Mouse (Mus musculus) adrenal gland, postnatal 14 days (tissue): ENCODE results near the gene Cadps. TPM values are rescaled to one million over a fixed set of nuclear protein-coding genes. Genes with fewer than 3 reads are reported as not detected.

Experiments used
- DNase-seq: peaks from one replicate; pipeline ENCODE4 v3.0.0; 2021; ENCODE audit warnings: mixed read lengths
- long read RNA-seq, 2 experiments: library from polyadenylated mRNA; stranded (forward); transcript quantifications; one replicate each; pipeline ENCODE4 v2.0.0; 2021
- total RNA-seq: library from RNA; stranded (reverse); gene quantifications from 2 replicates; pipeline ENCODE4 v1.2.3, GENCODE M21; 2021

The Cadps gene
- 7.7 and 11.2 TPM in 2 replicates for total RNA-seq
- long read RNA-seq, experiment 1, partial matches to known transcripts = 0 of 5 reads
- long read RNA-seq, experiment 1, other reads (novel, unspliced or antisense) = 5 of 5 reads
- long read RNA-seq, experiment 2, partial matches to known transcripts = 0 of 2 reads
- long read RNA-seq, experiment 2, other reads (novel, unspliced or antisense) = 2 of 2 reads

DNA sequence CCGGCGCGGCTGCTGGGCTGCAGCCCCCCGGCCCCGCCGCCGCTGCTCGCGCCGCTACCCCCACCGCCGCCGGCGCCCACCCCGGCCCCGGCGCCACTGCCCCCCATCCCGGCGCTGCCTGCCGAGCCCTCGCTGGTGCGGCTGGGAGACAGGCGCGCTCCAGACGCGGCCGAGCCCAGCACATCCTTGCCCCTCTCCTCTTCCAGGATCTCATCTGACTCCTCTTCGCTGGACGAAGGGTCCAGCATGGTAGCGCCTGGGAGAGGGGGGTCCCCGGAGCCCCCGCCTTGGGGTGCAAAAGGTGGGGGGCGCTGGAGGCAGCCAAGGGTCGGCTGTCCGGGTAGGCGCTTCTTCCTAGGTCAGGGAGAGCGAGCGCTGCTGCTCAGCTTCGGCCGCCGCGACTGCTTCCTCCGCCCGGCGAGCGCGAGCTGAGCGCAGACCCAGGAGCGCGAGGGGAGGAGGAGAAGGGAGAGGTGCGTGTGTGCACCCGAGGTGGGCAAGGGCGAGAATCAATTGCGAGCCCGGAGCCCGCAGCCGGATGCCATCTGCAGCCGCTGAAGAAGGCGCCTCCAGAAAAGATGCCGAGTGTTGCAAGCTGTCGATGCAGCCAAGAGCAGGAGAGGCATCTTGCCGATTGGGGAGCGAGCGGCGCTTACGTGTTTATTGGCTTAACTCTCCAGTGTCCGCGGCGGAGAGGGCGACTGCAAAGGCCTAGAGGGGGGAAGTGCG lies at the start of gene Cadps:
Cadps (minus strand) TSS at position 589 of the 729 bp plus-strand sequence.
- DNase-seq = peak; percentile 14

DNA sequence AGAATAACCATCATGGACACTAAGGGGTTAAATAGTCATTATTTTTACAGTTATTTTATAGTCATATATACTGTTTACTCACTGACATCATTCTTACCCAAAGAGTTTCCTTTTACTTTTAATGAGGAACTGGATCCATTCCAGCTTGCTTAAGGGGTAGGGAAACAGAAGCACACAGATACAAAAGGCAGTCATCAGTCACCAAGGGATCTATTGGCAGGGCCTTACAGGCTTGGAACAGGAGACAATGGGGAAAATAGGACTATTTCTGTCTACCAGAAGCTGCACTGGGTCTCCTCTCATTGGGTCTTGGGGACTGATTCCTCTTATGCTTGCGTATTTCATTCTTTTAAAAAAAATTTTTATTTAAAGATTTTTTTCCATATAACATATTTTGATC lies 46.7 kb upstream of the Cadps start:
- no peak for DNase-seq

DNA sequence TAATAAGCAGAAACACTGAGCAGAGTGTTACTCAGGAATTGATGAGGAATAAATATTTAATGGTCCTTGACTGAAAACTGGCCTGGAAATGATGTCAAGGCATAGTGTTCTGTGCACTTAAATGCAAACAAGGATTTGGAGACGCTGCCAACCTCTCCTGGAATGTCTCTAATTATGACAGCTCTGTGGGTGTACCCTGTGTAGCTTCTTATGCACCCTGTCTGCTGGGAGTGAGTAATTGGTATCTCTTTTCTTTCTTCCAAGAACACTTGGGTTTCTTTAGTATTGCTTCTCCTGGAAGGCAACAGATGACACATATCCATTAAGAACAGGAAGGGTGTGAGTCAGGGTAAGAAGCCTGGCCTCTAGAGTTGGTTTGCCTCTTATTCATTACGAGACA lies 42.4 kb upstream of the Cadps start:
- no peak for DNase-seq

DNA sequence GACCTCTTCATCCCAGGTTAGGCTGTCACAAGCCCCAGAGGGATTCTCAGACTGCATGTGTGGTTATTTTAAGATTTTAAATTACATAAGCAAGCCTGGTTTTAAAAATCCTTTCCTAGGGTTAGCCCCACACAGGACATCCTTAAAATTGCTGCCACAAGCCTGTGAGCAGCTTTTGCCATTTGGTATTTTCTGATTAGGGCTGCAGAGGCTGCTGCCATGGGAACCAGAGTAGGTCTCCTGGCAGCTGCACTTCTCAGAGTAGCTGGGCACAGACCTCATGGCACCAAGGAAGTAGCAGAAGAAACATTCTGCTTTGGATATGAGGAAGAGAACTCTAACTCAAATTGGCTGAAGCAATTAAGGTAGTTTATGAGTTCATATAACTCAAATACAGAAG lies 21.0 kb upstream of the Cadps start:
- no peak for DNase-seq

DNA sequence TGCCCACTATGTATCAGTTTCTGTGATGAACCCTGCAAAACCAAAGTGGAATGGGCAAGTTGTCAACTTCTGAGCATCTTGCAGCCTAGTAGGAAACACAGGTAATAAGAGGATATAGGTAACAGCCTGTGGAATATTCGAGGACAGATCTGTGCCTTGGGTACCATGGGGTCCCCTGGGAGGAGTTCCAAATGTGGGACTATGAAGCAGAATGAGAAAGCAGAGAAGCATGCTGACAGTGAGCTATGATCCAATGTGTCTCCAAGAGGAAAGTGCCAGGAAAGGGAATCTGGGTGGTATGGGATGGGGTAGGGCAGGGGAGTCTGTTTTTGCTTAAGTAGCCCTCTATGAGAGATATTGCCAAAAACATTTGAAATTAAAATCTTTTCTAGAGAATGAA lies 16.6 kb upstream of the Cadps start:
- DNase-seq = no peak

DNA sequence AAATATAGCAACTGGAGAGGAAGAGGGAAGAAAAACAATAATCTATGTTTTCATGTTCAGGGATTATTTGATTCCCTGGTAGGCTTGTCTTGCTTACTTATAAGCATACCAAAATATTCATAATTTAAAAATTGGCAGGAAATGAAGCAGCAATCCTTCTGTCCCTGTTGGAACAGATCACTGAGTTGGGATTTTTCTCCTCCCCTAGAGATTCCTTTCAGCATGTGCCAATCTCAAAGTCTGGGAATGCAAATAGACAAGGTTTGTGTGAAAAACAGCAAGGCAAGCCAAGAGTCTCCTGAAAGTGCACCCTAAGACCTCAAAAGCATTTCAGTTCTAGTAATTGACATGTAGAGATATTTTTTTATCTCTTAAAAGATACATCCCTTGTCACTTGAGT lies 16.1 kb upstream of the Cadps start:
- DNase-seq = no peak

DNA sequence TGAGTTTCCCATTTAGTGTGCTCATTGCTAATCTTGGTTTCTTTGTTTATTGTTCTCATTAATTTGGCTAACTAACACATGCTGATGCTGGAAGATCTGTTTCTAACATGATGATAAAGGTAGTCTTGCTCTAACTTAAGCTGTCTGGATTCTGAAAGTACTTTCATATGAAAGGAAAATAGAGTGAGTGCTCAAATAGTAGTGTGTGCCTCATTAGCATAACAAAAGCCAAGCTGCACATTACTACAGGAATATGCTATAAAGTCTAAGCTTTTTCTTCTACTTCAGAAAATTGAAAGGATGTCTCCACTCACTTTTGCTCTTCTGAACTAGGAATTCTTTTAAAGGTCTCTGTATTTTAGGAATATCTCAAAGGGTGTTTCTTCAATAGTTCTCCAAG lies 15.4 kb upstream of the Cadps start:
- DNase-seq = no peak

DNA sequence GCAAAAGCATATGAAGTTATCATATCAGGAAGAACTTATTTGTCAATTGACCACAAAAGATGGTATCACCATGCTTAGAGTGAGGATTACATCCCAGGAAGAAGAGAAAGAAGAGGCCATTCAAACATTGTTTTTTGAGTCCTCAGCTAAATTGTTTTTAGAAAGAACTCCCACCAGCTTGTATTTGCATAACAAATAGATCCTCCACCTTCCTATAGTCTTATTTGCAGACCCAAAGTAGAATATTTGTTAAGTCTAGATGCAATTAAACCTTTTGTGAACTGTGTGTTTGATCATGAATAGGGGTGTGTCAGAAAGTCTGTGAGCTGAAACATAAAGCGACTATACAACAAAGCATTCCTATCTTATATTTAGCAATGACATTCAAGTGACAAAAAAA lies 15.0 kb upstream of the Cadps start:
- DNase-seq = no peak

DNA sequence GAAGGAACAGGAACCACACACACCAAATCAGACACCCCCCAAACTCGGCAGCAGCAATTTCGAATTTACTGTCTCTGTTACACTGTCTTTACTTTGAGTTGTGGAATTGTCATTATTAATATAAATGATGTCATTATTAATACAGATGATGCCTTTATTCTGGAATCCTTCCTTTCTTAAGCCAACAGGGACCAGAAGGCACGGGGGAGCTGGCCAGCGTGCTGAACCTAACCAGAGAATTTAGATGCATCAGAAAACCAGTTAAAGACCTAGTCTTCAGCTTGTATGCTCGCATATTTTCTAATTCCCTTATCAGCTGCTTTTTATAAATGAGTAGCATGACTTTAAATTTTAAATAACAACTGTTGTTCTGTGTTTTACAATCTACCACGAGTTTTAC lies 902 bp upstream of the Cadps start:
- peak; percentile 72 for DNase-seq

DNA sequence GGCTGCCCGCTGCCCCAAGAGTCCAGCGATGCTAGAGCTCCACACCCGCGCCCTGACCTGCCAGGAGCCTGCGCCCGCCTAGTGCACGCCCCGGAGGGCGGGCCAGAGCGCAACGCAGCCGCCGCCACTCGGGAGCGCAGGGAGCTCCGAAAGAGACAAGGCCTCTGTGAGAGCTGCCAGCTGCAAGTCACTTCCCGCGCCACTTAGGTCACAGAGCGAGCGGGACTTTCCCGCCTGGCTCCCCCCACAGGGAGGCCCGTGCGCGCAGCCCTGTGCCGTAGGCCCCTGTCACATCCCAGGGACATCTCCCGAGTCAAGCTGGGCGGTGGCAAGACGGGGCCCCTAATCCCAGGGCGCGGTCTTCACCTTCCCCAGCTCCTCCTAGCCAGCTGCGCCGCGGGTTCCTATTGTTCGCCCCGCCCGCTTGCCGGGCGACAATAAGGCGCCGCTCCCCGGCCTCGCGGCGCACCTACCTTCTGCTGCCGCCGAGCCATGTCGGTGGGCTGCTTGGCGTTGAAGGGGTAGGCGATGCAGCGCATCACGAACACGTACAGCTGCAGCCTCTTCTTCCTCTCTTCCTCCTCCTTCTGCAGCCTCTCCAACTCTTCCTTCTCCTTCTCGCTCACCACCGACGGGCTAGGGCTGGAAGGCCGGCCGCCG lies 918 bp downstream of the Cadps start:
- DNase-seq = peak; percentile 60

DNA sequence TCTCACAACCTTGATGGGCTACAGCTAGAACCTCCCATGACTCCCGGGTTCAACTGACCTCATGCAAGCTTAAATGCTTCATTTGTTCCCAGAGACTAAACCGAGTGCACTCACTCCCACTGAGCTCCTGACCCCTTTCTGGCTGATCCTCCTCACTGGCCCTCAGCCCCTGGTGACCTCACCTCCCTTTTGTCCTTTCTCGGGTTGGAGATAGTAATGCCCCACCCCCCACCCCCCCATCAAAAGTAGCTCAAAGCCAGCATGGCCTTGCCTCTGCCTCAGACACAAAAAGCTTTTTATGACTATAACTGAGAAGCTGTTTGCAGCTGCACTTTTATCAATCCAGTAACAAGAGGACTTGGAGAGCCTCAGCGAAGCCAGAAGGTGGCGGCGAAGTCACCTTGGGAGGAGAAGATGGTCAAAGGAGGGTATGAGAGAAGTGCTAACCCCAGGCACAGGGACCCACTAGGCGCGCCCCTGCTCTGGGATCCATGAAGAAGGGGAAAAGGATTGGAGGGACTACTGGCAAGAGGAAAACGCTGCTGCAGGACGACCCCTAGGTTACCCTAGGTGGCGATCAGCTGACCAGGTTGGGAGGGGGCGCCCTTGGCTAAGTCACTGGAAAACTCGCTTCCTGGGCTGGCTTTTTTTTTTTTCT lies 1.6 kb downstream of the Cadps start:
- DNase-seq = peak; percentile 4

DNA sequence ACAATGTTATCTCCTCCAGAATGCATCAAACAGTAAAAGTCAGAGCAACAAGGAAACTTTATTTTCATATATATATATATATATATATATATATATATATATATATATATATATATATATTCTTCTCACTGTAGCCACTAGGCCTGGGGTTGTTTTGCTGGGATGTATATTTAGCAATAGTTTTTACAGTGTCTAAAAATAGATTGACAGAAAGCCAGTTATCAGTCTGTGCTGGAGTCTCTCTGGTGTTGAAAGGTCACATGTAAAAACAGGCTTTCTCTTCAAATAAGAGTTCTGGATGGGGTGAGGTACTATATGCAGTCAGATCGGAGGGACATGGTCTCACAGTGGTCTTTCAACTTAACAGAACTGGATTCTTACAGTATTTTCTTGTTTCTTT lies 2.7 kb downstream of the Cadps start:
- no peak for DNase-seq

DNA sequence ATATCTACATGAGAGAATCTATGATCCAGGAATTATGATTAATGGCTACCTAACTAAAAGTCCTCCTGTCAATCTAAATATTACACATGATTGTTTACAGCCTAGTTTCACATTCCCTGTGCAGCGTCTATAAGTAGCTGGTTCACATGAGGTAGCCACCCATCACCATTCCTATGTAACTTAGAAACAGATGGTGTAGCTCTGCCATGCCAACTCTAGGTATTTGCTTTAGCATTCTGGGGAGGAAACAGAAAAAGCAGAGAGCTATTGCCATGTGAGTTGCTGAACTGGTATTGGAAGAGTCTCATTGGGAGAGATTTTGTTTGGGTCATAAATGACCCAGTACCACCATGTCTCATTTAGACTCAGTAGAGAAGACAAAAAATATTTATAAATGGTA lies 4.4 kb downstream of the Cadps start:
- no peak for DNase-seq

DNA sequence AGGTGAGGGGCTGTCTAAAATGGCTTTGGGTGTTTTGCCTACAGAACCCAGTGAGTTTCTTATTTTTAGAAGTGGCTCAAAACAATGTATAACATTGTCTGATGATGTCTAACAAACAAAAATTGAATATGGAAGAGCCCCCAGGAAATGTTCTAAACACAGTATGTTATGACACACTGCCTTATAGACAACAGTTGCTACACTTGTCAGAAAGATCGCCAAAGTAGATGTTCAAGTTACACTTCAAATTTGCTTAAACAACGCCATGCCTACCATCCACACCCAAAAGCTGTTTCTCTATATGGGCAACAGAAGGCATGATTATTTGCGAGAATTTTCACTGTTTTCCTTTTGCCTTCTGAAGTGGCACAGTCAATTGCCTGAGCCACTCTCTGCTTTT lies 10.8 kb downstream of the Cadps start:
- DNase-seq = no peak

DNA sequence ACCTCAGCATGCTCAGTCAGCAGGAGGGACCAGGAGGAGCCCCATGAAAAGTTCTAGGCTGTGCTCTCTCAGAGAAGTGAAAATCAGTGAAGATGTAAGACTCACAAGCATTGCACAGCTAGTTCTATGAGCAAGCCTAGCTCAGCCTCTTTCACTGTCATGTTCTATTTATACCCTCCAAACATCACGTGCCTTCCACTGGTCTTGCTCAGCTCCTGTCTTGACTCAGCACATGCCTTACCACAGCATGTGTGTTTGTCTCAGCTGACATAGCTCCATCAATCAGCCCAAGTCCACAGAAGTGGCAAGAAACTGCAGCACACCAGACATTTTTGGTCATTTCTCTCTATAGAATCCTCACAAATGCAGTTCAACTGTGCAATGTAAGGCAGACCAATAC lies 19.9 kb downstream of the Cadps start:
- DNase-seq = peak; percentile 2

DNA sequence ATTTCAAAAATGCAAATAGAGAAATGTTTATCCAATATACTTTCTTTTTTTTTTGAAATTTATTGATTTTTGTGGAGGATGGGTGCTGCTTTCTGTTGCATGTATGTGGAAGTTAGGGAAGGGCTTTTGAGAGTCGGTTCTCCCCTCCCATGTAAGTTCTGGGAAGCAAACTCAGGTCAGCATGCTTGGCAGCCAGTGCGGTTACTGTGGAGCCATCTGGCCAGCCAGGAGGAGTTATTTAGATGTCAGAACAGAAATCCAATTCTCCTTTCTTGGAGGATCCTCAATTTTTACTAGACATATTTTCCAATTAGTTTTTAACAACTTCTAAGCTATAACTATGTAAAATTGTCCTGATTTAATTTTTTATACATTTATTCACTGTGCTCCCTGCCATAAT lies 21.8 kb downstream of the Cadps start:
- no peak for DNase-seq

DNA sequence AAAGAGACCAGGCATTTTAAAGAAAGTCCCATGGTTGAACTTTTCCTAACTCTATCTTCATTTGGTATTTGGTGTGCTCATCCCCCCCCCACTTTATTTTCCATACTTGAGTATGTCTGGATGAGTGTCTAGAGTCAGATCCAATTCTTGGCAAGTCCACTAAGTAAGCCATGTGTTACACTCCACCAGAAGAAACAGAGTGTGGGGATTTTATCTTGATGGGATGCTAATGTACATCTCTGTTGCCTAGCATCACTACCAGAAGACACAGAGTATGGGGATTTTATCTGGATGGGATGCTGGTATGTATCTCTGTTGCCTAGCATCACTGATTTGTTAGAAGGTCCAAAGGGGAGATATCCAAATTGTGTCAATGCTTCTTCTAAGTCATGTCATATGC lies 24.0 kb downstream of the Cadps start:
- DNase-seq = no peak

DNA sequence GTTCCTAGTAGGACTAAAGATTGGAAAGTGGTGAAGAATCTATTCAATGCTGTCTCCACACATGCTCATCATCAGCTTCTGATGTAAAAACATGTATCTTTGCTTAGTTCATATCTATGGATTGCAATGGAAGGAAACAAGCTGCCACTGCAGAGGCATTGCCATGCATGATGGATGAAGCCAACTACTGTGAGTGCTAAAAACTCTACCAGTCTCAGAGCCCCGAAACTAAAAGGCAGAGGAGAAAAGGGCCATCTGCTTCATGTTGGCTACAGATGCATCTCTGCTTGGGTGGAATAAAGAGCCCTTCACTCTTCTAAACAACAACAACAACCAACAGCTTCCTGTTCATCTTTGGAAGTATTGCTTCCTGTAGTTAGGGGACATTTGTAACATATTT lies 38.6 kb downstream of the Cadps start:
- DNase-seq = no peak

DNA sequence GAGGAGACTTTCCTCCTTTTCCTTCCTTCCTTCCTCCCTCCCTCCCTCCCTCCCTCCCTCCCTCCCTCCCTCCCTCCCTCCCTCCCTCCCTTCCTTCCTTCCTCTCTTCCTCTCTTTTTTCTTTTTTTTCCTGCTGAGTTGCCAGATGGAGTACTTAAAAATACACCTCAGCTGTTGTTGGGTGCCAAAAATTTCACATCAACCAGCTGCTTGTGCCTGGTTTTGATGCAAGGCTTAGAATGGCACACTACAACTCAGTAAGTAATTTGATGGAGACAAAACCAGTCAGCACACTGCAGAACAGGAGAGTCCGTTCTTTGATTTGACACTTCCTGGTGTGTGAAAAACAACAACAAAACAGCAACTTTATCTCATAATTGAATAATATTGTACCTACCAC lies 42.9 kb downstream of the Cadps start:
- no peak for DNase-seq

DNA sequence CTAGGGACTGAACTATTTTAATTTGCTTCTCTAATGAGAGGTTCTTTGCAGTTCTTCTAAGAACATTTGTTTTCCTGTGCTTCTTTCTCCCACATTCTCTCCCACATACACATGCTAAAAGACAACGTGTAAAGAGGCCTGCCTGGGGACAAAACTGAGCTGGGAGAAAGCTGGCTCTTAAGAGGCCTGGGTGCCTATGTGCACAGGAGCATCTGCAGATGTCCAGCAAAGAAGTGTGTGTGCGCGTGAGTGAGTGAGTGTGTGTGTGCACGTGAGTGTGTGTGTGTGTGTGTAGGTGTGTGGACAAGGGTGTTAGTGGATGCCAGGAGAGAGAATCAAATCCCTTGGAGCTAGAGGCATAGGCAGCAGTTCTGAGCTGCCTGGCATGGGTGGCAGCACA lies 44.9 kb downstream of the Cadps start:
- DNase-seq = no peak

DNA sequence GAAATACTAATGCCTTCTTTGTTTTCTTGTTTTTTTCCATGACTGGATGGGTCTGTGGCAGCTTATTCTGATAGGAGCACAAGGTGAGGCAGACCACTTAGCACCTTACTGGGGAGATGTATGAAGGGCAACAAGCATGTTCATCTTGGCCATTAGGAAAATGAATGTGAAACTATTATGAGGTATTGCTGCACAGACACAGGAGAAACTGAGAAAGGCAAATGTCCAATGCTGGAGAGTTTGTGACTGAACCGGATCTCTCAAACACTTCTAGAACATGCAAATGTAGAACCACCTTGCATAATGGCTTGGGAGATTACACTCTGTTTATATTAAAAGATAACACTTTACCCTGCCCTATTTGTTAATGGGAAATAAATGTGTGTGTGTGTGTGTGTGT lies 54.0 kb downstream of the Cadps start:
- DNase-seq = no peak

DNA sequence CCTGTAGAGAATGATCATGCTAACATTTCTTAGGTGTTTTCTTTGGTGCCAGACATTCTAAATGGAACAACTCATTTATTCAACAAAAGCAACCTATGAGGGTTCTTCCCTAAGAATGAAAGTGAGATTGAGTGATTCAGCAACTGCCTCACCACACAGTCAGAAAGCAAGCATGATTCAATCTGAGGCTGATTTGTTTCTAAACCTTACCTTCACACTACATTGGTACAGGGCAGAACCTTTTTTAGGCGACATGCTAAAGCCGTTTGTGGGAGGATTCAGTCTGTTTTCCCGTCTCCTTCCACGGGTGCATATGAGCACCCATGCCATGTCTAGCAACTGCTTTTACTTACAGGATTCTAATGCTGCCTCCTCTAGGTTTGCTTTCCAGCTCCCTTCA lies 69.6 kb downstream of the Cadps start:
- DNase-seq = no peak

DNA sequence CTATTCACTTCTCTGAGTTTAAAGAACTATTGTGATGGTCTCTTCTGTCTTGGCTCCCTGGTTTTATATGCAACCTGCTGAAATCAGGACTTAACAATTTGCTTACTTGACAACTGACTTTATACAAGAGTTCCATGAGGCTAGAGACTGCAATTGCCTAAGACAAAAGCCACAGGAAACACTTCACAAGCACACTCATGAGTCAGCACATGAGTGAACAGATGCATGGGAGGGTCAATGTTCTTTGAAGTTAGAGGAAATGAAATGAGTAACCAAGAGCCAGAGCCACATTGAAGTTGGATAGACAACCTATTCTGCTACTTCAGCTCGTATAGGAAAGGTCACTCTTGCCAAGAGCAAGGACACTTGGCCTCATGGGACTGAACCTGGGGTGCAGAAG lies 71.1 kb downstream of the Cadps start:
- DNase-seq = no peak
